Mouse (Mus musculus) stomach, postnatal 0 days (tissue): ENCODE measurements around the gene 4921539E11Rik.

Experiments used
- CTCF ChIP-seq: IDR thresholded peaks from 2 replicates; pipeline ENCODE4 v1.5.1; 2016; ENCODE audit warnings: antibody characterized with exemption, low read depth, mild to moderate bottlenecking, moderate library complexity
- EP300 ChIP-seq: optimal IDR thresholded peaks from 2 replicates; pipeline ENCODE3; 2016; ENCODE audit warnings: antibody characterized with exemption

DNA sequence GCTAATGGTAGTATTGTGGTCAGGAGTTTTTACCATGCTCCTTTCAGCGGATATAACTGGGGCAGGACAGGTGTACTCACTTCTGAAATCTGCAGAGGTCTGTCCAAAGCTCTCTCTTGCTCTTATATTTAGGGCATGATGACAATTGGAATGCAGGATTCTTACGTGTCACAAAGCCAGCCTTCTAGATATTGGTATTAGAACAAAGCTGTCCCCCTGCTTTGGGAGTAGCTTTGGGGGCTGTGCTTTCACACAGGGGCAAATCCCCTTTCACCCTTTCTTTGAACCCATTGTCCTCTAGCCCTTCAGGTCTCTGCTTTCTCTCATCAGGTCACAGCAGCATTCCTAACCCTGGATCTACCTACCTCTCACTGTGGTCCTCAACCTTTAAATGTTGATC is at the start of gene 4921539E11Rik:
- TF ChIP-seq CTCF, result no peak
- no peak for TF ChIP-seq EP300
